Mouse (Mus musculus) heart, embryonic 12.5 days (tissue): Measurements from ENCODE around the gene Morc4. TPM values are rescaled to one million over a fixed set of nuclear protein-coding genes. Genes with fewer than 3 reads are reported as not detected.

ENCODE experiments used
- ATAC-seq: fragments of 200-750 bp; cut with Nextera tagmentation; 2 replicates; pipeline ENCODE4 v1.8.0; 2017; ENCODE audit warnings: moderate TSS enrichment, moderate library complexity; ENCODE audit not compliant: insufficient number of reproducible peaks, low FRiP score
- H3K27ac ChIP-seq: fragments of 300-500 bp; sonication (generic); 2 replicates; pipeline ENCODE4 v1.5.1; 2016; ENCODE audit warnings: mild to moderate bottlenecking, moderate library complexity; ENCODE audit not compliant: poor library complexity, severe bottlenecking
- H3K27me3 ChIP-seq: fragments of 300-500 bp; sonication (generic); replicated peaks from 2 replicates; pipeline ENCODE4 v1.6.1; 2016; ENCODE audit warnings: mild to moderate bottlenecking, moderate library complexity
- H3K36me3 ChIP-seq: fragments of 300-500 bp; sonication (generic); 2 replicates; pipeline ENCODE4 v1.6.1; 2016; ENCODE audit warnings: mild to moderate bottlenecking, moderate library complexity
- H3K4me1 ChIP-seq: fragments of 300-500 bp; sonication (generic); replicated peaks from 2 replicates; pipeline ENCODE4 v1.6.1; 2016; ENCODE audit warnings: mild to moderate bottlenecking
- H3K4me2 ChIP-seq: fragments of 300-500 bp; sonication (generic); 2 replicates; pipeline ENCODE4 v1.6.1; 2016; ENCODE audit warnings: mild to moderate bottlenecking, moderate library complexity
- H3K4me3 ChIP-seq: fragments of 300-500 bp; sonication (generic); 2 replicates; pipeline ENCODE4 v1.5.1; 2016; ENCODE audit warnings: mild to moderate bottlenecking
- H3K9ac ChIP-seq: fragments of 300-500 bp; sonication (generic); 2 replicates; pipeline ENCODE4 v1.6.1; 2016; ENCODE audit warnings: mild to moderate bottlenecking, moderate library complexity
- H3K9me3 ChIP-seq: fragments of 300-500 bp; sonication (generic); replicated peaks from 2 replicates; pipeline ENCODE4 v1.6.1; 2016; ENCODE audit warnings: mild to moderate bottlenecking, moderate library complexity
- WGBS: fragments of 180-500 bp; shearing (Covaris S2); methylation state at CpG from one replicate; pipeline ENCODE4 v1.1.7; 2016; 5-methylcytosine and 5-hydroxymethylcytosine counted together
- polyA plus RNA-seq: library from polyadenylated mRNA; unstranded; fragments of >200 nt; fragmentation: Nextera tagmentation; extraction: Ambion mirVana; gene quantifications from 2 replicates; pipeline ENCODE4 v1.2.1, GENCODE M21; 2016

The Morc4 gene
- polyA plus RNA-seq, 1 experiment from 2014 or later: 13.4 TPM

DNA sequence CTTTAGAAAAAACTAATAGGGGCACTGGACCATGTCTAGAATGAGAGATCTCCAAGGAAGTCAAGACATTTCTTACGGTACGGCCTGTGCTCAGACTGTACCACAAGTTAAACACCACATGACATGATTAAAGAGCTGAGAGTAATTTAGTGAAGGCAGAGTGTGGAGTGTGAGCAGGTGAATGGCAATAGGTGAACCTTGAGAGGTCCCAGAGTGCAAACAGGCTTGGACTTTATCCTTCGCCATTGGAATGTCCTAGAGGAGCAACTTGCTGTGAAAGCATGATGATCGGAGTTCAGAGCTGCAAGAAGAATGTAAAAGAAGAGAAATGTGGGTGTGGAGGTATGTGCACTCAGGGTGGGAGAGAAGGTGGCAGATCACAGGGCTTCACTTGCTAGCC is 65.6 kb downstream of the Morc4 start:
- WGBS: 88% methylated on average over 4 of the region's 4 CpGs
- Histone ChIP-seq H3K27me3 (peaks cover 7% of the 10 kb centered on the region; the same call in 1 of the 2 replicates), H3K4me3 (no peak overlapping the region), H3K4me1 (no peaks in the 10 kb centered on the region), H3K9ac (no peak overlapping the region), H3K9me3 (no peaks in the 10 kb centered on the region), H3K4me2 (no peak overlapping the region), H3K27ac (no peak overlapping the region), H3K36me3 (no peaks in the 10 kb centered on the region)
- ATAC-seq: no peak

DNA sequence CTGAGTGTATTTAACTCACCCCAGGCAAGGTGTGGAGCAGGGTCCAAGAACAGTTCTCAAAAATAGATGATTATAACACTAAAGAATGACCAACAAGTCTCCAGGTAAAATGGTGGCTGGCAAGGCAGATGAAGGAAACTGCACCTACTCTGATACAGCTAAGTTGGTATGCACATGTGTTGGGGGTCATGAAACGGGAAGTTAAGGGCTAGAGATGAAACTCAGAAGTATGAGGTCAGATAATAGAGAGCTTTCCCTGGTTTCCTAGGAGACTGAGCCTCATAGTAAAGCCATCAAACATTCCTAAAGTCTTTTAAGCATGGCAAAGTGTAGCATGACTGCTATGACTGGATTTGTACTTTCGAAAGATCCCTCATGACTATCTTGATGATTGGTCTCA is 68.4 kb downstream of the Morc4 start:
- no peak for ATAC-seq
- WGBS: 66% methylated on average over 2 of the region's 2 CpGs

GRCm38 (mm10) chrX:139800406-139800878 is 71.0 kb downstream of the Morc4 start, which contains the start of gene Cldn2:
Cldn2 (plus strand) TSS chrX:139800828.
- Histone ChIP-seq H3K4me3 (no peak within 1 kb of the TSS), H3K27me3 (peaks cover 12% of the 10 kb centered on the region; the same call in 1 of the 2 replicates)
- 57% methylated on average over 8 of the region's 8 CpGs for WGBS

More for the DNA sequence above, 68.4 kb downstream of the Morc4 start:
- Histone ChIP-seq H3K36me3 (no peaks in the 10 kb centered on the region), H3K4me1 (no peaks in the 10 kb centered on the region), H3K4me2 (no peak overlapping the region), H3K9me3 (no peaks in the 10 kb centered on the region), H3K4me3 (no peak overlapping the region), H3K9ac (no peak overlapping the region), H3K27ac (no peak overlapping the region), H3K27me3 (peaks cover 12% of the 10 kb centered on the region; the same call in 1 of the 2 replicates)

DNA sequence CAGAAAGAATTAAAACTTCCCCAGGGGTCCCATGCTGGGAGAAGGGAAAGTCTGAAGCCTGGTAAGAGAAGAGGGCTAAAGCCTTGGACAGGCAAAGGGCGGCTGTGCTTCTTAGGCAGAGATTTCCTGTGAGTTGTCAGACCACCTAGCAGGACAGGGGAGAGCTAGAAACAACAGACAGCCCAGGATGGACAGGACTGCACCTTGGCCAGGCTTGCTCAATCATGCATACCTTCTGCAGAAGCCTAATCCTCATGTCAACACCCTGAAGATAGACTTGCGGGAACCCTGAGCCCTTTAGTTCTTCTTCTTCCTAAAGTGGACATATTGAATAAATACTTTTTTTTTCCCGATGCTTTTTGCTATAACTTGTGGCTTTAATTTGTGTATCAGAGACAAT is 71.5 kb downstream of the Morc4 start:
- Histone ChIP-seq H3K27me3 (peaks cover 12% of the 10 kb centered on the region; the same call in 1 of the 2 replicates), H3K4me1 (no peaks in the 10 kb centered on the region), H3K4me3 (no peak overlapping the region), H3K9me3 (no peaks in the 10 kb centered on the region), H3K36me3 (no peaks in the 10 kb centered on the region), H3K4me2 (no peak overlapping the region), H3K9ac (no peak overlapping the region), H3K27ac (no peak overlapping the region)
- no peak for ATAC-seq
- 61% methylated on average over 3 of the region's 3 CpGs for WGBS

More at GRCm38 (mm10) chrX:139800406-139800878, 71.0 kb downstream of the Morc4 start, which contains the start of gene Cldn2:
- no peak within 1 kb of the TSS for H3K4me2 ChIP-seq
- no peak for ATAC-seq
- H3K4me1 ChIP-seq: no peaks in the 10 kb centered on the region
- no peaks in the 10 kb centered on the region for H3K9me3 ChIP-seq
- no peaks in the 10 kb centered on the region for H3K36me3 ChIP-seq
- no peak within 1 kb of the TSS for H3K27ac ChIP-seq
- H3K9ac ChIP-seq: no peak within 1 kb of the TSS

- 80% methylated on average over 9 of the region's 9 CpGs for WGBS
- no peak overlapping the region for H3K4me2 ChIP-seq
- peaks cover 8% of the 10 kb centered on the region; the same call in 1 of the 2 replicates for H3K27me3 ChIP-seq
- no peak overlapping the region for H3K4me3 ChIP-seq
- no peak overlapping the region for H3K9ac ChIP-seq
- H3K4me1 ChIP-seq: no peaks in the 10 kb centered on the region
- no peaks in the 10 kb centered on the region for H3K9me3 ChIP-seq
- no peaks in the 10 kb centered on the region for H3K36me3 ChIP-seq
- no peak overlapping the region for H3K27ac ChIP-seq
- ATAC-seq: no peak
Observed at GRCm38 (mm10) chrX:139797875-139798274, 73.6 kb downstream of the Morc4 start.

DNA sequence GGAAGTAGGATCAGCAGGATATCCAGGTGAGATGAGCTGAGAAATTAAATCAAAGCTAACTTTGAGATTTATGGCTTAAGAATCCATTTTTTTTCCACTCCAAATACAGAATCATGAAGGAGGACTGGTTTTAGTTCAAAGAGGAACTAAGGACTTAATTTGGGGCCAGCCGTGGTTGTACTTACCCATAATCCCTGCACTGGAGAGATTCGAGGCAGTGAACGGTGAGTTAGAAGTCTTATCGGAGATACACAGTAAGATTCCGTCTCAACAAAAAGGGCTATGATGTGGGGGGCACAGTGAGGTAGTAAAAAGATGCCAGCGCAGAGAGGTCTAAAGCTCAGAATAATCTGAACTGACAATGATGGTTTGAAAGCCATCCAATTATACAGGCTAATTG is 75.4 kb downstream of the Morc4 start:
- Histone ChIP-seq H3K9me3 (no peaks in the 10 kb centered on the region), H3K4me2 (no peak overlapping the region), H3K36me3 (no peaks in the 10 kb centered on the region), H3K9ac (no peak overlapping the region), H3K4me1 (no peaks in the 10 kb centered on the region; the same call in 1 of the 2 replicates), H3K4me3 (no peak overlapping the region), H3K27ac (no peak overlapping the region), H3K27me3 (peaks cover 6% of the 10 kb centered on the region; the same call in 1 of the 2 replicates)
- ATAC-seq: no peak
- WGBS: 82% methylated on average over 6 of the region's 6 CpGs

- H3K9me3 ChIP-seq: no peaks in the 10 kb centered on the region
- no peak overlapping the region for H3K27ac ChIP-seq
- H3K36me3 ChIP-seq: no peaks in the 10 kb centered on the region
- H3K27me3 ChIP-seq: no peaks in the 10 kb centered on the region
- ATAC-seq: no peak
- H3K4me3 ChIP-seq: no peak overlapping the region
- no peak overlapping the region for H3K9ac ChIP-seq
- no peak overlapping the region for H3K4me2 ChIP-seq
- 69% methylated on average over 7 of the region's 7 CpGs for WGBS
- no peaks in the 10 kb centered on the region; the same call in 1 of the 2 replicates for H3K4me1 ChIP-seq
Observed at GRCm38 (mm10) chrX:139794072-139794845, 77.2 kb downstream of the Morc4 start.

- no peak overlapping the region for H3K4me2 ChIP-seq
- no peak overlapping the region for H3K9ac ChIP-seq
- H3K9me3 ChIP-seq: no peaks in the 10 kb centered on the region
- H3K36me3 ChIP-seq: no peaks in the 10 kb centered on the region
- H3K4me3 ChIP-seq: no peak overlapping the region
- WGBS: 39% methylated on average over 1 of the region's 1 CpGs
- peaks cover 7% of the 10 kb centered on the region for H3K4me1 ChIP-seq
- H3K27me3 ChIP-seq: peaks cover 5% of the 10 kb centered on the region
- H3K27ac ChIP-seq: no peak overlapping the region
- no peak; the same call in 1 of the 2 replicates for ATAC-seq
Observed at GRCm38 (mm10) chrX:139785764-139786163, 85.7 kb downstream of the Morc4 start.

DNA sequence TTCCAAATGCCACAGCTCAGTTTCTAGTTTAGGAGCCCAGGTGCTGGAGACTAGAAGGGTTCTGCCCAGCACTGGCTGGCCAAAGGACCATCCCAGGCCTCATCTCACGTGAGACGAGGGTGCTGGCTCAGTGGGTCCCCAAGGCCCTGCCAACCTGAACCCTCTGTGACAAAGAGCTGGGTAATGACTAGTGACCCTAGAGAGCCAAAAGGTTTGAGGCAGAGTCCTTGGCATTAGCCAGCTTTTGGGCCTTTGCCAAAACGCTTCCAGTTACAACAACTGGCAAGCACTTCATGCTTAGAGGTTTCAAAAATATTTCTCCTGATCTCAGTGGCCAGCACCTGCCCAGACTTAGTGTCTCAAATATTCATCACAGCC is 88.4 kb downstream of the Morc4 start:
- ATAC-seq: no peak

GRCm38 (mm10) chrX:139782278-139783044 is 89.0 kb downstream of the Morc4 start, which contains the start of gene Ripply1:
Ripply1 (minus strand) TSS chrX:139782353.
- H3K9me3 ChIP-seq: no peaks in the 10 kb centered on the region
- no peak within 1 kb of the TSS for H3K4me2 ChIP-seq
- H3K4me1 ChIP-seq: peaks cover 17% of the 10 kb centered on the region
- H3K27me3 ChIP-seq: peaks cover 5% of the 10 kb centered on the region
- no peak for ATAC-seq
- 65% methylated on average over 6 of the region's 6 CpGs for WGBS
- H3K9ac ChIP-seq: no peak within 1 kb of the TSS
- no peaks in the 10 kb centered on the region for H3K36me3 ChIP-seq
- no peak within 1 kb of the TSS for H3K4me3 ChIP-seq
- H3K27ac ChIP-seq: no peak within 1 kb of the TSS

More for the DNA sequence above, 88.4 kb downstream of the Morc4 start:
- Histone ChIP-seq H3K36me3 (no peaks in the 10 kb centered on the region), H3K4me1 (peaks cover 11% of the 10 kb centered on the region), H3K4me2 (no peak overlapping the region), H3K27me3 (peaks cover 5% of the 10 kb centered on the region), H3K9ac (no peak overlapping the region), H3K9me3 (no peaks in the 10 kb centered on the region), H3K27ac (no peak overlapping the region), H3K4me3 (no peak overlapping the region)
- WGBS: 59% methylated on average over 3 of the region's 3 CpGs

GRCm38 (mm10) chrX:139781563-139781962 is 89.9 kb downstream of the Morc4 start:
- peaks cover 18% of the 10 kb centered on the region for H3K4me1 ChIP-seq
- no peaks in the 10 kb centered on the region for H3K9me3 ChIP-seq
- H3K4me2 ChIP-seq: no peak overlapping the region
- H3K27me3 ChIP-seq: peaks cover 5% of the 10 kb centered on the region
- no peak for ATAC-seq
- H3K36me3 ChIP-seq: no peaks in the 10 kb centered on the region
- H3K4me3 ChIP-seq: no peak overlapping the region
- no peak overlapping the region for H3K27ac ChIP-seq
- WGBS: 65% methylated on average over 4 of the region's 4 CpGs
- no peak overlapping the region for H3K9ac ChIP-seq
